Mouse (Mus musculus) CH12.LX (cell line): ENCODE data around the gene Ccn5. TPM values are rescaled to one million over a fixed set of nuclear protein-coding genes. Genes with fewer than 3 reads are reported as not detected.

Source experiments
- DNase-seq: peaks from one replicate; pipeline ENCODE4 v3.0.0-alpha.2; 2013; ENCODE audit errors: extremely low read depth
- H3K27ac ChIP-seq: 2 replicates; pipeline ENCODE4 v1.5.1; 2012; ENCODE audit warnings: low read depth, mild to moderate bottlenecking, control low read depth, moderate library complexity; ENCODE audit not compliant: insufficient read depth
- H3K27me3 ChIP-seq: replicated peaks from 2 replicates; pipeline ENCODE3; 2012; ENCODE audit warnings: inconsistent platforms
- H3K36me3 ChIP-seq, 2 experiments: replicated peaks in 1 of 2; 2 replicates each; pipeline versions ENCODE3 to v1.6.1; 2012; ENCODE audit warnings: inconsistent platforms in 1 of 2, low read length in 1 of 2, mild to moderate bottlenecking in 1 of 2, mixed read lengths in 1 of 2, moderate library complexity in 1 of 2; ENCODE audit not compliant: control insufficient read depth in 1 of 2, insufficient read depth in 1 of 2
- H3K4me1 ChIP-seq, 2 experiments: 2 replicates each; pipeline ENCODE4 v1.6.1; 2012; ENCODE audit warnings: inconsistent platforms in 1 of 2, moderate library complexity in 1 of 2; ENCODE audit not compliant: insufficient read depth in 2 of 2, control insufficient read depth in 1 of 2
- H3K4me2 ChIP-seq: 2 replicates; pipeline ENCODE4 v1.6.1; 2012; ENCODE audit warnings: low read depth, mild to moderate bottlenecking, control low read depth; ENCODE audit not compliant: poor library complexity, insufficient read depth, severe bottlenecking
- H3K4me3 ChIP-seq, 3 experiments: fragments of 150-350 bp in 1 of 3; sonication (generic) in 1 of 3; replicated peaks in 1 of 3; 2 replicates each; pipeline versions ENCODE3 to v1.5.1; 2011 to 2012; ENCODE audit warnings: low read depth in 2 of 3, low read length in 2 of 3, mild to moderate bottlenecking in 2 of 3, moderate library complexity in 2 of 3, control low read depth in 1 of 3, improper control_type of control experiment in 1 of 3, inconsistent platforms in 1 of 3, mixed read lengths in 1 of 3; ENCODE audit not compliant: poor library complexity in 1 of 3
- H3K79me2 ChIP-seq: replicated peaks from 2 replicates; pipeline ENCODE4 v1.6.1; 2012; ENCODE audit warnings: mild to moderate bottlenecking, moderate library complexity; ENCODE audit not compliant: control insufficient read depth, poor library complexity, insufficient read depth, severe bottlenecking; ENCODE audit errors: extremely low read depth
- H3K9ac ChIP-seq: 2 replicates; pipeline ENCODE4 v1.6.1; 2012; ENCODE audit warnings: low read depth, mild to moderate bottlenecking, control low read depth, moderate library complexity; ENCODE audit not compliant: insufficient read depth
- H3K9me3 ChIP-seq: replicated peaks from 2 replicates; pipeline ENCODE3; 2012; ENCODE audit warnings: low read length, inconsistent platforms, mixed read lengths
- CHD1 ChIP-seq: IDR thresholded peaks from 2 replicates; pipeline ENCODE4 v1.6.1; 2012; ENCODE audit warnings: low read depth, low read length, improper control_type of control experiment, inconsistent platforms
- CHD2 ChIP-seq: IDR thresholded peaks from 2 replicates; pipeline ENCODE4 v1.6.1; 2011; ENCODE audit warnings: low read length, improper control_type of control experiment
- CTCF ChIP-seq, 2 experiments: IDR thresholded peaks in 1 of 2; conservative IDR thresholded peaks in 1 of 2; 2 replicates each; pipeline ENCODE4 v1.5.1; 2011 to 2012; ENCODE audit warnings: low read depth in 2 of 2, low read length in 2 of 2, improper control_type of control experiment in 1 of 2, inconsistent platforms in 1 of 2, mild to moderate bottlenecking in 1 of 2, moderate library complexity in 1 of 2
- E2F4 ChIP-seq: IDR thresholded peaks from 2 replicates; pipeline ENCODE4 v1.6.1; 2011; ENCODE audit warnings: low read depth, low read length, improper control_type of control experiment; ENCODE audit not compliant: insufficient replicate concordance
- EP300 ChIP-seq: IDR thresholded peaks from 2 replicates; pipeline ENCODE4 v1.6.1; 2011; ENCODE audit warnings: low read length, improper control_type of control experiment
- GABPA ChIP-seq: IDR thresholded peaks from 2 replicates; pipeline ENCODE4 v1.6.1; 2012; ENCODE audit warnings: low read depth, low read length, improper control_type of control experiment, inconsistent platforms; ENCODE audit not compliant: insufficient replicate concordance
- HCFC1 ChIP-seq: IDR thresholded peaks from 2 replicates; pipeline ENCODE4 v1.6.1; 2012; ENCODE audit warnings: low read depth, mild to moderate bottlenecking, inconsistent platforms, low read length, improper control_type of control experiment
- IRF4 ChIP-seq: IDR thresholded peaks from 2 replicates; pipeline ENCODE4 v1.6.1; 2014; ENCODE audit warnings: low read depth, mild to moderate bottlenecking, inconsistent platforms, low read length, improper control_type of control experiment
- JUND ChIP-seq: conservative IDR thresholded peaks from 2 replicates; pipeline ENCODE4 v1.6.1; 2011; ENCODE audit warnings: low read depth, low read length, improper control_type of control experiment
- MAFK ChIP-seq: IDR thresholded peaks from 2 replicates; pipeline ENCODE4 v1.6.1; 2011; ENCODE audit warnings: low read length, improper control_type of control experiment; ENCODE audit not compliant: insufficient replicate concordance
- MAX ChIP-seq: IDR thresholded peaks from 2 replicates; pipeline ENCODE4 v1.6.1; 2011; ENCODE audit warnings: low read length, improper control_type of control experiment
- MAZ ChIP-seq: IDR thresholded peaks from 2 replicates; pipeline ENCODE4 v1.6.1; 2012; ENCODE audit warnings: low read depth, mild to moderate bottlenecking, inconsistent platforms, low read length, improper control_type of control experiment, moderate library complexity
- MEF2A ChIP-seq: IDR thresholded peaks from 2 replicates; pipeline ENCODE4 v1.6.1; 2014; ENCODE audit warnings: low read depth, mild to moderate bottlenecking, inconsistent platforms, low read length, improper control_type of control experiment, borderline replicate concordance
- MXI1 ChIP-seq: IDR thresholded peaks from 2 replicates; pipeline ENCODE4 v1.6.1; 2011; ENCODE audit warnings: mild to moderate bottlenecking, low read depth, low read length, improper control_type of control experiment
- NELFE ChIP-seq: IDR thresholded peaks from 2 replicates; pipeline ENCODE4 v1.6.1; 2011; ENCODE audit warnings: low read depth, low read length, improper control_type of control experiment
- NRF1 ChIP-seq: IDR thresholded peaks from 2 replicates; pipeline ENCODE4 v1.6.1; 2014; ENCODE audit warnings: low read depth, mild to moderate bottlenecking, inconsistent platforms, low read length, improper control_type of control experiment, moderate library complexity
- RCOR1 ChIP-seq: conservative IDR thresholded peaks from 2 replicates; pipeline ENCODE4 v1.6.1; 2012; ENCODE audit warnings: low read depth, mild to moderate bottlenecking, inconsistent platforms, low read length, improper control_type of control experiment
- SIN3A ChIP-seq: IDR thresholded peaks from 2 replicates; pipeline ENCODE4 v1.6.1; 2012; ENCODE audit warnings: low read length, improper control_type of control experiment, inconsistent platforms
- USF1 ChIP-seq: IDR thresholded peaks from 2 replicates; pipeline ENCODE4 v1.6.1; 2014; ENCODE audit warnings: low read depth, mild to moderate bottlenecking, inconsistent platforms, low read length, improper control_type of control experiment
- ZKSCAN1 ChIP-seq: IDR thresholded peaks from 2 replicates; pipeline ENCODE4 v1.6.1; 2012; ENCODE audit warnings: low read depth, inconsistent platforms, low read length, improper control_type of control experiment, borderline replicate concordance
- dilution Hi-C: fragments of 300-500 bp; cut with MboI; formaldehyde crosslinking; loops from 2 replicates; pipeline ENCODE4 v1.14.3; 2020; ENCODE audit warnings: low sequenced_read_pairs; ENCODE audit not compliant: extremely low pct_unique_long_range_greater_than_20kb, extremely low pct_ligation_motif_present
- in situ Hi-C: fragments of 300-500 bp; cut with MboI; formaldehyde crosslinking; loops from 3 replicates; pipeline ENCODE4 v1.14.3; 2019; ENCODE audit warnings: low sequenced_read_pairs, low pct_ligation_motif_present, low pct_unique_long_range_greater_than_20kb, mixed read lengths
- polyA plus RNA-seq: library from polyadenylated mRNA; unstranded; fragments of >175 nt; gene quantifications from 2 replicates; pipeline ENCODE4 v1.2.1, GENCODE M21; 2012; ENCODE audit warnings: low read depth; ENCODE audit not compliant: insufficient read length
- total RNA-seq, 2 experiments: library from RNA; depleted of rRNA; stranded (reverse); fragments of 300-350 nt in 1 of 2; fragments of >200 nt in 1 of 2; gene quantifications; 2 replicates each; pipeline ENCODE4 v1.2.3; 2012 to 2014

Ccn5 gene
- total and polyA plus RNA-seq, 3 experiments, result not detected

- H3K9me3 ChIP-seq, result no peaks in the 10 kb centered on the region
- no peak overlapping the region for H3K27ac ChIP-seq
- dilution Hi-C loops, result no loop called here
- no peaks in the 10 kb centered on the region for H3K4me1 ChIP-seq
- no peak for DNase-seq
- no peak overlapping the region for H3K4me3 ChIP-seq
- H3K9ac ChIP-seq, result no peak overlapping the region
- H3K4me2 ChIP-seq, result no peak overlapping the region
- no peak for TF ChIP-seq NRF1
- no peak for TF ChIP-seq MEF2A
- no peak for TF ChIP-seq MAZ
- TF ChIP-seq CHD1, result no peak
- TF ChIP-seq MAFK, result no peak
- no peak for TF ChIP-seq CHD2
- no peak for TF ChIP-seq RCOR1
- TF ChIP-seq MAX, result no peak
- TF ChIP-seq JUND, result no peak
- TF ChIP-seq CTCF (conservative IDR thresholded peaks at IDR 0.05 in 1 of 2, IDR thresholded peaks at IDR 0.05 in 1 of 2; ENCODE audit: low read depth in 2 of 2, low read length in 2 of 2), result no peak
- TF ChIP-seq E2F4, result no peak
- TF ChIP-seq IRF4, result no peak
- TF ChIP-seq ZKSCAN1, result no peak
- TF ChIP-seq EP300, result no peak
- TF ChIP-seq HCFC1, result no peak
- no peak for TF ChIP-seq NELFE
- in situ Hi-C loops, result no loop called here
- H3K79me2 ChIP-seq, result no peaks in the 10 kb centered on the region
- no peaks in the 10 kb centered on the region for H3K36me3 ChIP-seq
- peaks cover 87% of the 10 kb centered on the region for H3K27me3 ChIP-seq
These were observed 11.0 kb upstream of the Ccn5 start for GRCm38 (mm10) chr2:163809704-163810103.

GRCm38 (mm10) chr2:163813077-163813476 is 7.6 kb upstream of the Ccn5 start:
- no peak overlapping the region for H3K4me3 ChIP-seq
- no peak for DNase-seq
- H3K27ac ChIP-seq, result no peak overlapping the region
- in situ Hi-C loops, result no loop called here
- dilution Hi-C loops, result no loop called here
- no peaks in the 10 kb centered on the region for H3K36me3 ChIP-seq
- H3K9ac ChIP-seq, result no peak overlapping the region
- no peaks in the 10 kb centered on the region for H3K79me2 ChIP-seq
- no peaks in the 10 kb centered on the region for H3K4me1 ChIP-seq
- H3K27me3 ChIP-seq, result peaks cover 89% of the 10 kb centered on the region
- H3K4me2 ChIP-seq, result no peak overlapping the region
- no peaks in the 10 kb centered on the region for H3K9me3 ChIP-seq
- no peak for TF ChIP-seq SIN3A
- TF ChIP-seq MXI1, result no peak
- TF ChIP-seq USF1, result no peak
- TF ChIP-seq GABPA, result no peak
- no peak for TF ChIP-seq NELFE
- no peak for TF ChIP-seq RCOR1
- no peak for TF ChIP-seq MEF2A
